Mouse (Mus musculus) ovary, postnatal 14 days (tissue): ENCODE measurements at regions not wholly inside any gene's neighbourhood (a gene's known extent, or its start where the extent isn't known, plus 50 kb on each side); places are given as distances from the start of the nearest gene placed in this dataset.
A peak's percentile ranks its signal among the peaks of the same experiment; 100 is the strongest.

Source experiments
- DNase-seq: peaks from one replicate; pipeline ENCODE4 v3.0.0; 2022; ENCODE audit warnings: low spot score

DNA sequence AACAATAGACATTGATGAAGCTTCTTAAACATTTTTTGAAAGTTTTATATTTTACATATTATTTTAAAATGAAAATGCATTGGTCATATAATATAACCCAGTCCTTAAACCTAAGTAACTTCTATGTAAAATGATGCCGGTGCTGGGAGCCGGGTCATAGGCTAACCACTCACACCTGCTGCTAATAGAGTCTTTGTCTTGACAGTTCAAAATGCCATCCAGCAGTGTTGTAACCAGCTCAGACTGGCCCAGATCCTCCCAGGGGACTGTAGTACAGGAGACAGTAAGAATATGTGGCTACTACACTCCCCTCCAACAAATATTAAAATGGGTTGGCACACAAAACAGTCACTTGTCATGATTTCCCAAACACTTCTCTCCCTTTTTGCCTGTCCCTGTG is 693.6 kb downstream of the 1700064H15Rik start:
- DNase-seq = no peak

DNA sequence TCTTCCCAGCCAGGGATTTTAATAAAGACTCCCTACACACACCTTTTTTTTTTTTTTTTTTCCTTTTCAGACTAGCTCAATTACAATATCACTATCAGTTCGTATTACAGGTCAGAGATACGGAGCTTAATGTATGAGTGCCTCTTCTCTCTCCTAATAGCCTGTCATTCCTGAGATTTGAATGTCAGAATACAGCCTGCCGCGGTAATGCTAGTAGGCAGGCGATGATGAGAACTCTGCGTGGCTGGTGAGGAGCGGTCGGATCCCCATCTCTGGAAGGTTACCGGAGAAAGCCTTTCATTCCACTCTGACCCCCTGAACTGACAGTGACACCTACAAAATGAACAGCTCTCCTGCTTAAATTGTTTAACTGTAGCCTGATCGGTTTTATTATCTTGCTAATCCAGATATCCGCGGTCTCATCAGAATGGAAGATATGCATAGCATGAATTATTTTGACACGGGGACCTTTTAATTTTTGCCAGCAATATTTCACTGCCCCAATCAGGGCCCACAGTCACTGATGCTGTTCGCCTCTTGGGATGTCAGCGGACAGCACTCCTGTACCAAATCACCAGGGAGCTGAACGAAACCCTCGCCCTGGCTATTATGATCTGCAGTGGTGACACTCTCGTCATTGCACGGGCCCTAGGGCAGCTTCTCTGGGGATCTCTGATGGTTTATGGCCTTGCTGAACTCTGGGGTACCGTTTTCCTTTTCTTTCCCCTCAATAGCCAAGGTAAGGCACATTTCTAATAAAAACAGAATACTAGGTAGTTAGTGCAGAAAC is 690.9 kb downstream of the 1700064H15Rik start:
- no peak for DNase-seq

DNA sequence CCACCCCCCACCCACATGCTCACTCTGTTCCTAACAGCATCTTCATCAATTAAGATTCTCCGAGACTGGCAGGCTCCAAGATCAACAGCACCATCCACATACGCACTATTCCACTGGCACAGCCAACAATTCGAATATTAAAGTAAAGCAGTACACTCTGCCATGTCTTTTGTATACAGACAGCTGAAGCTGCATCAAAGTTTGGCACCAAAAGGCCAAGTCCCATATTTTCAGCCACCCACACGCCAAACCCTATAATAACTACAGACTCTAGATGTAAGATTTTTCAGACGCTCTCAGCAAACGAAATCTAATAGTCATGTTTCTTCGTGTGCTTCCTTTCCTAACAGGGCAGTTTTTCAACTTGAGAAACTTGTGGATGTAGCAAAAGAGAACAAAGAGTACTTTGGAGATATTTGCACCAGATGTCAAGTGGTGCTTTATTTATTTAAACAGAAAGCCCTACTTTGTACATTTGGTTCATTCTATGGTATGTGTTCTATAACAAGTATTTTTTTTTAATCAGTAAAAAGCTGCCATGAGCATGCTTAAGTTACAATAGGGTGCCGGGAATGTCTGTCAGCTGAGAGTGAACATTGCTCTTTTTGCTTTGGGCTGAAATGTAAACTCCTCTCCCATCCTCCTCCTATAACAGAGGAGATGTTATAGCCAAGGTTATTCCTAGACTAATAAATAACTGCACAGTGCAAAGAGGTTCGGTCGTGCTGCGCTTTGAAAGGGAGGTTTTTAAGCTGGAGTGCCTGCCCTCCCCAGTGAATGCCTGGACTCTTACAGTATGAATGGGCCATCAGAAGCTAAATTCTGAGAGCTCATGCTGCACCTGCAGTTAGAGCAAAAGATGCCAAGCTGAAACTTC is 686.9 kb downstream of the 1700064H15Rik start:
- DNase-seq = no peak

DNA sequence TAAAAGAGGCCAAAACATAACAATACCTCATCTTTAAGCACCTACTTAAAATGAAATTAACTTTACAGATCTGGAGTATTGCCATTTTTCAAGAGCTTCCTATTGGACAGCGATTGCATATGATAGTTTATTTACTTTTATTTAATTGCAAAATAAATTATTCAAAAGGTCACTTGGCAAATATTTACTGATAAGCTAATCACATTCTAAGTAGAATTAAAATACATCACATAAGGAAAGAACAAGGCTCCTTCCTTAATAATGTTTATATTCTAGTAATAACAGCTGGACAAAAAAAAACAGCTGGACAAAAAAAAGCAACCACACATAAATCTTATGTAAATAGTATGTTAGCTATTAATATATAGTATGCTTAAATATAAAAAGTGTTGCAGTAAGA is 668.1 kb downstream of the 1700064H15Rik start:
- no peak for DNase-seq

DNA sequence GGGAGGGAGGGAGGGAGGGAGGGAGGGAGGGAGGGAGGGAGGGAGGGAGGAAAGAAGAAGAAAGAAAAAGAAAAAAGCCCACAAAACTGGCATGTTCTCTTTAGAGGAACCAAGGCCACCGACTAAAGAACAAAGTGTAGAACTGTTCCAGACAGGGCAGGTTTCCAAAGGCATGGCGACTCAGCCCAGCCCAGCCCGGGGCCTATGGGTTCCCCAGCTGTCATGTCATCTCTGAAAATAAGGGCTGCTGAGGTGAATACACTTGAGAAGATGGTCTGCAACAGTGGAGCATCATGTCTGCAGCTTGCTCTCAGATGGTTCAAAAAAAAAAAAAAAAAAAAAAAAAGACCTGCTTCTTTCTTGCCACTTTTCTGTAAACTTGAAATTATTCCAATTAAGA is 639.8 kb downstream of the 1700064H15Rik start:
- DNase-seq = no peak

DNA sequence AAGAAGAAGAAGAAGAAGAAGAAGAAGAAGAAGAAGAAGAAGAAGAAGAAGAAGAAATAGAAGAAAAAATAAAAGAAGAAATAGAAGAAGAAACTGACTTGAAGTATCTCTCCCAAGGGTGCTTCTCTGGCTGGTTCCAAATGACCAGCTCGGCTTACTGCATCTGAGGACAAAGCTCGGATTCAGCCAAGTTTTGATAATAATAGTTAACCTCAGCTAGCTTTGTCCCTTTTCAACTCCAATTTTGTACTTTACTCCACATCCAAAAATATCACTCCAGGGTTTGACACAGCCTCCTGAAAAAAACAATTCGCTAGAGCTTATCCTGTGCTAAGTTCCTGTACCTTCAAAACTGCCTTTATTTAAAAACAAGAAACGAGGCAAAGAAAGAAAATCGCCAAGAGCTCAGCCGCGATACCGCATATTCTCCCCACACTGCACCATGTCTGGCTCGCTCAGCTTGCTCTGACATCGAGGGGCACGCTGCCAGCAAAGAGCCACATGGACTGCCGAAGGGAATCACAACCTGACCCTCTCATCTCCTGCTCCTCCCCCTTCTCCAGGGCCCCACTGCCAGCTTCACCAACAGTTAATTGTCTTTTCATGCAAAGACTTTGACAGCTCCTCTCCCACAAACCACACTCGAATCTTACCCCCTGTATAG is 638.8 kb downstream of the 1700064H15Rik start:
- no peak for DNase-seq

DNA sequence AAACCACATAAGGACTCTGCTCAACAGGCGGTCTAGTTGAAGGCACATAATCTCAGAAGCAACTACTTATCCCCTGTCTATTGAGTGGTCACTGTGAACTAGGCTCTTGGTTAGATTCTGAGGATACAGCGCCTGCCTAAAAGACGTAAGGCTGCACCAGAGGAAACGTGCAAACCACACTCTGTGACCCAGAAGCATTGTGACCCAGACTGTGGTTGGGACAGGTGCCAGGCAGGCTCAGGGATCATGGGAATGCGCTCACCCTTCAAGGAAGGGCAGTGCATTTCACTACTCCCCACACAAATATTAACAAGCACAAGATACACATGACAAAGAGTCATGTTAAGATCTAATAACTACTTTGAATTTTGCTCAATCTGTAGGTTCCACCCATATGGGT is 628.3 kb downstream of the 1700064H15Rik start:
- no peak for DNase-seq

DNA sequence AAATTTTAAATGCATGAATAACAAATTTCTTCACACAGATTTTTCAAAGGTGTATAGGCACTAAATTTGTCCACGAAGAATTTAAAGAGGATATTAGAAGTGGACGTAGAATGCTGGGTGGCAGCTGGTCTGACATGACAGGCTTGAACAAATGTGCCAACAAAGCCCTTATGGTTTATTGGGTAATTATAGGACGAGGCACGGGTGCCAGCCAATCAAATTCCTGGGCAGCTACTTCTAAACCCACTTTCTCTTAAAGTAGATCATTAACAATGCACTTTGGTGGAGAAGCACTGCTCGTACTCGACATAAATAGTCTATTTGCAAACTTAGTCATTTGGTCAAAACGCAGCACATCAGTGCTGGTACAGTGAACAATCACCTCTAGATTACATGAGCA is 626.4 kb downstream of the 1700064H15Rik start:
- no peak for DNase-seq

DNA sequence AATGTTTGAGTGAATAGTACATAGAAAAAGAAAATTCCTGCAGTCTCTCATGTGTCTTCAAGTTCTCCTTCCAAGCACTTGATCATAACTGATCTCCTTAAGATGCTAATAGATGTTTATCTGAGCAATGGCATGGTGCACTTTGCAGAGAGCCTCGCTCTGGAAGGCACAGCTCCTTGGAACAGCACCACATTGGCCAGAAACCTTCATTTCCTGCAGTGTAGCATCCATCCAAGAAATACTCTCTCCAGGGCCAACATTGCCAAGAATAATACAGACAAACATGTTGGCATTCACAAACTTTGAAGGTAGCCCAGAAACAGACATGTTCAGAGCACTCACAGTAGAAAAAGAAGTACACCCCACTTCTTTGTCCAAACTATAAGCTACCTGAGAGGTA is 623.7 kb downstream of the 1700064H15Rik start:
- DNase-seq = no peak

DNA sequence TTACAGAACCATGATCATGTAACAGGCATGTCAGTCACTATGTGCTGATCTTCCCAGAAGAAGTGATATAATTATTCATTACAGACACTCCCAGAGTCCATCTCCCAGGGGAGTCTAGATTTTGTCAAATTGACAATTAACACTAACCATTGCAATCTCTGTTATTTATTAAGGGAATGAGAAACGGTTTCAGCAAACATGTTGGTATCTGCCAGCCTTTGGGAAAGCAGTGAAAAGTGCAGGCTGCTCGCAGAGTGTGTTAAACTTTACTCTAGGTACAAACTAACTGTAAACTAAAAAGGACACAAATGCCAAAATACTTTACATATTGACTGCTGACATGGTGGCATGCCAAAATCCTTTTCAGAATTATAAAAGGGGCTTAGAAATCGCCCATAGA is 583.9 kb downstream of the 1700064H15Rik start:
- DNase-seq = no peak

DNA sequence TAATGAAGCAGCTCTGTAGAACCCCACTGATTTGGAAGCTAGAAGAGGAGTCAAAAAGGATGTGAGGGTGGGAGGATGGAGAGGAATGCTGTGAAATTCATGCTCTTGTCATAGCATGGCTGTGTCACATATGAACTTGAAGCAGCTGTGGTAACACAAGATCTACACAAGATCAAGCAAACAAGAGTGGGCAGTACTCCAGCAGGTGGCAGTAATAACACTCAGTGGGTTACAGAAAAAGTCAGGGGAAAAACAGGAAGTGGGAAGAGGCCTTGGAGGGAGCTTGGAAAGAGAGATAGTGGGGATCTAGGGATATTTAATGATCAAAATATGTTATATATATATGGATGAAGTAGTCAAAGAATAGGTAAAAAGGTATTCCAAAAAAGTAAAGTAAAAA is 582.5 kb downstream of the 1700064H15Rik start:
- DNase-seq = no peak

DNA sequence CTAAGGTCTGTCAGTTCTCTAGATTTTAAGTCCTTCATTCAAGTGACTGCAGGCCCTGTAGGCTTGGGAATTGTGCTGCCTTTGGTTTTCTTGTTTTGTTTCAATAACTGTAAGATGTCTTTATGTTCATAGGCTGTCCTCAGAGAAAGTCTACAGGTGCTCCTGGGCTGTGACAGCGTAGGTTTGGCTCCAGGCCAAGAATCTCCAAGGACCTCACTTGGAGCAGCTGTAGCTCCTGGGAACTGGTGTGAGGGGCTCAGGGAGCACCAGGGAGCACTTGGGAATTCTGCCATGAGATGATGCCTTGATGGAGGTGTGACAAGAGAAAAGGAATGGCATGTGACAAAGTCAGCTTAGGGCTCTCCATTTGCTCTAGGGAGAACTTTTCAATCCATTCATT is 581.9 kb downstream of the 1700064H15Rik start:
- DNase-seq = no peak

DNA sequence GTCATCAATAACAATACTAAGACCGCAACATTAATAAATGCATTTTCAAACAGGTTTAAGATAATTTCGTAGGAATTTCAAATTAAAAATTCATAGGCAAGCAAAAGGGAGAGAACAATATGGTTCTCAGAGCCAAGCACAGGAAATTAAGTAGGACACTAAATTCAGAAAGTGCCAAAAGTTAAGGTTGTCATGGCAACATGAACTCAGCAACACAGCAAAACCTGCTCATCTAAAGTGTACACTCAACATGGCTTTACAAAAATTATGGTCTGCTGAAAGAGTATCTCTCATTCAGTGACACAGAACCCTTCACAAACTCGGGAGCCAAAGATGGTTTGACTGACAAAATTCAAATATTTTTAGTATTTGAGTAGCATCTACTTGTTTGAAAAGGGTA is 572.5 kb downstream of the 1700064H15Rik start:
- no peak for DNase-seq

DNA sequence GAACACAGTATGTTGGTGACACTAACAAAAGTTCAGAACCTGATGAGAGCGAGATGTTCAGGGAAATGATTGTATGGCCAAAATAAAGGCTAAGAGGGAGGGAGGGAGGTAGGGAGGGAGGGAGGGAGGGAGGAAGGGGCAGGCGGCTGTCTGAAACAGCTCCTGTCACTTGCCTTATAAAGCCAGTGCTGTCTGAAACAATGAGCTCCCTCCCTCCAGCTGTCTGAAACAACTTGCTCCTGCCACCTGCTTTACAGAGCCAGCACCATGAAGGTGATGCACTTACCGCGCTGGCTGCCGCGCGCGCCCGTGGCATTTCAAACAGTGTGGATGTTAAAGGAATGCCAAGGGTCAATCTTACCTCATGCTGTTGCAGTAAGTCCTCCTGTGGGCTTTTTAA is 571.9 kb downstream of the 1700064H15Rik start:
- DNase-seq = no peak

DNA sequence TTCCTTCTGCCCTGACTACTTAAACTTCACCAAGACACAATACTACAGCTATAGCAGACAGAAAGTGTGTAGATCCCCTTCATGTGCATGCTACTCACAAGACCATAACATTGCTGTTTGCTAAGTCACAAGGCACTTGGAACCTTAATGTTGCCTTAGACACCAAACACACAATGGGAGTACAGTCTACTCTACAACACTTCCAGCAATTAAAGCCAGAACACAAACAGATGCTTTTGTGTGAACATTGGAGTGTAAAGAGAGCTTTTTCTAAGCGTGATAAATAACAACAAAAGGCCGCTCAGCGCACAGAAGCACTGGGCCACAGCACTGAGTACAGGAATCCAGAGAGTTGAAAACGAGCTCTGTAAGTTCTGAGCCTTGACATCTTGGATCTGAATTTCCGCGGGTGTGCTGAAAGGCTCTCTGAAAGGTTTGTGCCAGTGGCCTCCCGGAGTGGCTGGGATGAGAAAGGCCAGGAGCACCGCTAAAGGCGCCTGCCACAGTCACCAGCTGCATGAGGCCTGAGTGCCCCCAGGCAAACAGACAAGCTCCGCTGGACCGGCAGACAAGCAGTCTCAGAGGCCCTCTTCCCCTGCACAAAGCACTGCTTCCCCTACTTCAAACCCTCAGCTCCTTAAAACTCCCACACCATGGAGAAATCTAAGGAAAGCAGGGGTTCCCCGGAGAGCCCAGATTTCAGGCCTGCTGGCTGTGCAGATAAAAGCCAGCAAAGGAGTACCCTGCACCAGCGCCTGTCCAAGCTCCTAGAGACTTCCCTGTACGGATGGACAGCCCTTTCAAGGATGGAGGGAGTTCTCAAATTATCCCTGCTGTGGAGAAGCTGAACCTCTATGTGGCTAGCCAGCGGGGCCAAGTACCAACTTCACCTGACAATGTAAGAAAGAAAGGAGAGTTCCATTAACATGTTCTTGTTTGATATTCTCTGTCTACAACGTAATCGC is 568.3 kb downstream of the 1700064H15Rik start:
- no peak for DNase-seq

DNA sequence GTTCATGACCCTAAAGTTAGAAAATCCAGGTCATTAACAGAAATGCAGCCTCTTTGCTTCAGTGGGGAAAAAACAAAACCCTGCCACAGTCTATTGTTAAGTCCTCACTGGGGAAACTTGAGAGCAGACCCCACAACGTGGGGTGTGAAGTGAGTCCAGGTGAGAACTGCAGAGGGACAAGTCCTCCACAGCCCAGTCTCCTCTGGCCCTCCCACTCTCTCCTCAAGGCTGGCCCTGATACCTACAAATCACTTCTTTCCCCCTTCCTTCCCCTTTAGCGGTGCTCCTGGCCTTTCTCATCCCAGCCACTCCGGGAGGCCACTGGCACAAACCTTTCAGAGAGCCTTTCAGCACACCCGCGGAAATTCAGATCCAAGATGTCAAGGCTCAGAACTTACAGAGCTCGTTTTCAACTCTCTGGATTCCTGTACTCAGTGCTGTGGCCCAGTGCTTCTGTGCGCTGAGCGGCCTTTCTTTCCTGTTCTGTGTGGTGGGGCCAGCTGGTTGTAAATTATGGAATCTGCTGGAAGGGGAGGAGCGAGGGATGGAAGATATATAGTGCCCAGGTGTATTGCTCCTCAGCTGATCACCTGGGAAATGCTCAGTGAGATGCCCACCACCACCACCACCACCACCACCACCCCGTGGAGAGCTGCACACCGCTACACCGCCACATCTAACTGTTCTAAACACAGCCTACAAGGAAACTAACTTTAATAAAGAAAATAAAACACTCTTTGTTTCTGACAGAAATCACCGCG is 566.8 kb downstream of the 1700064H15Rik start:
- no peak for DNase-seq

DNA sequence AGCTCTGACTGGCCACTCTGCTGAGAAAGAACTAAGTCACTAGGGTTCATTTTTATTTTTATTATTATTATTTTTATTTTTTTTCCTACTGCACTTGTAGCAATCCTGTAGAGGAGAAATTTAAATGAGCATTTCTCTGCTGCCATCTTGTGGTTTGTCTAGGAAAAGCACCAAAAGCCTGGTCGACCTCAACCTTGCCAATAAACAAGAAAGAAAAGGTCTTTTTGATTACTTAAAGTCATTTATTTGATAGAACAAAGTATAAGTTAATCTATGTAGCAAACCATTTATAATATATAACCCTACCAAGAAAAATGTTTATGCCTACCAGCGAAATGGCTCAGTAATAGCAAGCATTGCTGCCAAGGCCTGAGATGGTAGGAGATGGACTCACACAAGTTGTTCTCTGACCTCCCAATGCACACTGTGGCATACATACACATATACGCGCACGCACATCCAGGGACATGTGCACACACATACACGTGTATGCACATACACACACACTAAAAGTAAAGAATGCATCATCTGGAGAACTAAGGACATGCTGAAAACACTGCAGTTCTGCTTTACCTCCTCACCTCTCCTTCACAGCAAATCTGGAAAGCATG is 566.1 kb downstream of the 1700064H15Rik start:
- peak; percentile 42 for DNase-seq

DNA sequence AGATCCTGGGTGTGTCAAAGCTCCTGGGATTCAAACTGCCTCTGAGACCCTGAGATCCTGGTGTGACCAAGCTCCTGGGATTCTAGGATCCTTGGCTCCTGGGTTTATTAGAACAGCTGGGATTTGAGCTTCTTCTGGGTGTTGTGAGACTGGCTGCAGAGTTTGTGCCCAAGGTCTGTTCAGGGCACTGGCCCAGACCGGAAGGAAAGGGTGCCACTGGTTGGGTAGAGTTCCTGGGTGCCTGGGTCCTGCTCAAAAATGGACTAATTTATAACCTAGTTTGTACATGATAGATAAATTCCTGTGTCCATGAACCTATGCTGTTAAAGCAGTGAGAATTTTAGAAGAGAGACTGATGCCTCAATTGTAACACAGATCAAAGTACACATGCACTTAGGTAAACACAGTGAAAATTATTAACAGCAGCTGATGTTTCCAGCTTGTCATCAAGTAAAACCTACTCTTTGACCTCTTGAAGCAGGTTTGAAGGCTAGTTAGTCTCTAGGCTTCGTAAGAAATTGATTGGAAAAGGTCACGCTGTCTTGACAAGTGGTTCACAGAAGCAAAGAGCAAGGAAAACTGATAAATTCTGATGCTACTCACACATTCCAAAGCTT is 561.2 kb downstream of the 1700064H15Rik start:
- DNase-seq = no peak
